Comparison of ENCODE assay signal across 18 mouse cellular contexts in genomic region chr9:22001633-22002032, GRCm38 (mm10). TPM values are rescaled to one million over a fixed set of nuclear protein-coding genes. Genes with fewer than 3 reads are reported as not detected.
DNase-seq lines count a peak whose midpoint lies in the region; ATAC-seq and TF ChIP-seq lines count a peak whose summit lies in the region.
"Had no signal": no experiment of that assay in that cellular context is flagged by ENCODE, and none has a peak within 500 bp of the region (broad histone marks: within the 10 kb centered on the region; RNA-seq: fewer than 3 reads in every experiment).

No protein-coding gene starts in this region.

- H3K9me3 ChIP-seq in forebrain, embryonic 16.5 days (ENCODE audit: control insufficient read depth, low read length) = no peaks in the 10 kb centered on the region
- no peaks in the 10 kb centered on the region for H3K9me3 ChIP-seq in hindbrain, postnatal 0 days (ENCODE audit: low read length)
- H3K9me3 ChIP-seq in midbrain, postnatal 0 days (ENCODE audit: low read length) = no peaks in the 10 kb centered on the region

- no peak overlapping the region for H3K27ac ChIP-seq in left cerebral cortex, adult 2 months
- no peak overlapping the region for H3K27ac ChIP-seq in forebrain, embryonic 16.5 days (ENCODE audit: low read length)
- H3K27ac ChIP-seq in hindbrain, postnatal 0 days = peak overlapping the region; percentile 58; the same call in 1 of the 2 replicates
- H3K27ac ChIP-seq in midbrain, postnatal 0 days (ENCODE audit: low read depth, low read length) = no peak overlapping the region

- H3K36me3 ChIP-seq in forebrain, embryonic 16.5 days (ENCODE audit: control insufficient read depth, insufficient read depth) = peaks cover 11% of the 10 kb centered on the region
- H3K36me3 ChIP-seq in hindbrain, postnatal 0 days (ENCODE audit: insufficient read depth, low read length) = peaks cover 18% of the 10 kb centered on the region
- peaks cover 12% of the 10 kb centered on the region for H3K36me3 ChIP-seq in midbrain, postnatal 0 days (ENCODE audit: insufficient read depth, low read length)

- H3K4me1 ChIP-seq in forebrain, embryonic 16.5 days (replicated peaks; ENCODE audit: control insufficient read depth, insufficient read depth, low read length) = peaks cover 32% of the 10 kb centered on the region
- H3K4me1 ChIP-seq in hindbrain, postnatal 0 days (ENCODE audit: insufficient read depth, low read length) = peaks cover 11% of the 10 kb centered on the region
- peaks cover 11% of the 10 kb centered on the region; the same call in 1 of the 2 replicates for H3K4me1 ChIP-seq in midbrain, postnatal 0 days (ENCODE audit: insufficient read depth, low read length)

- no peak overlapping the region for H3K9ac ChIP-seq in forebrain, embryonic 16.5 days (replicated peaks; ENCODE audit: low read depth, low read length)
- H3K9ac ChIP-seq in hindbrain, postnatal 0 days (replicated peaks; ENCODE audit: low read length) = no peak overlapping the region
- no peak overlapping the region for H3K9ac ChIP-seq in midbrain, postnatal 0 days (replicated peaks; ENCODE audit: low read length, poor library complexity, severe bottlenecking)

- ATAC-seq in forebrain, embryonic 16.5 days = no peak
- ATAC-seq in hindbrain, postnatal 0 days = no peak
- ATAC-seq in midbrain, postnatal 0 days (ENCODE audit: low FRiP score) = no peak

- no peak for DNase-seq in left cerebral cortex, adult 2 months (ENCODE audit: extremely low spot score in 1 of 2, low spot score in 2 of 2)
- no peak for DNase-seq in left cerebral cortex, adult 11 months (ENCODE audit: low spot score)
- no peak for DNase-seq in hindbrain, postnatal 0 days (ENCODE audit: low spot score)
- no peak for DNase-seq in midbrain, postnatal 0 days (ENCODE audit: low spot score)
- DNase-seq in T-cell, adult 2 months (ENCODE audit: low spot score) = no peak
- no peak for DNase-seq in thymus, postnatal 36 days
- DNase-seq: adrenal gland, postnatal 25 days; cerebellum, adult 8-10 months; heart, adult 11 months; heart, postnatal 10 days; kidney, adult 2 months; left cerebral cortex, postnatal 4 days; lung, adult 18-20 months; thymus, adult 2 months had no signal

- intact Hi-C loops in left cerebral cortex, adult 2 months (cut with DNase I) = loop anchor here (2.0 kb wide), 1 partner anchor 39 kb away; the partner anchor contains the start of gene Epor

- no peaks in the 10 kb centered on the region for H3K27me3 ChIP-seq in forebrain, embryonic 16.5 days (replicated peaks; ENCODE audit: control insufficient read depth, insufficient read depth, low read length)
- H3K27me3 ChIP-seq in hindbrain, postnatal 0 days (ENCODE audit: insufficient read depth, low read length) = no peaks in the 10 kb centered on the region
- no peaks in the 10 kb centered on the region for H3K27me3 ChIP-seq in midbrain, postnatal 0 days (ENCODE audit: insufficient read depth, low read length)
- H3K27me3 ChIP-seq: Patski had no signal

- H3K4me3 ChIP-seq in left cerebral cortex, adult 2 months = peak overlapping the region; percentile 50
- no peak overlapping the region for H3K4me3 ChIP-seq in forebrain, embryonic 16.5 days (replicated peaks; ENCODE audit: low read length)
- H3K4me3 ChIP-seq in hindbrain, postnatal 0 days (ENCODE audit: low read length) = no peak overlapping the region
- H3K4me3 ChIP-seq in midbrain, postnatal 0 days (ENCODE audit: low read depth, low read length) = peak overlapping the region; percentile 33; the same call in 1 of the 2 replicates

- 82% methylated on average over 4 of the region's 4 CpGs for WGBS in forebrain, embryonic 16.5 days
- WGBS in hindbrain, postnatal 0 days = 83% methylated on average over 4 of the region's 4 CpGs
- 83% methylated on average over 4 of the region's 4 CpGs for WGBS in midbrain, postnatal 0 days

- peak; percentile 13; the same call in 1 of the 2 replicates for TF ChIP-seq CTCF in left cerebral cortex, adult 2 months (IDR thresholded peaks at IDR 0.05)
- peak; percentile 40 for TF ChIP-seq CTCF in hindbrain, postnatal 0 days (IDR thresholded peaks at IDR 0.05; ENCODE audit: low read depth)
- TF ChIP-seq CTCF in midbrain, postnatal 0 days (IDR thresholded peaks at IDR 0.05) = peak; percentile 38; the same call in 1 of the 2 replicates

- H3K4me2 ChIP-seq in forebrain, embryonic 16.5 days (ENCODE audit: low read length) = peak overlapping the region; percentile 59; the same call in 1 of the 2 replicates
- peak overlapping the region; percentile 63 for H3K4me2 ChIP-seq in hindbrain, postnatal 0 days (ENCODE audit: low read depth, low read length)
- peak overlapping the region; percentile 72; the same call in 1 of the 2 replicates for H3K4me2 ChIP-seq in midbrain, postnatal 0 days (ENCODE audit: low read depth, low read length, poor library complexity, severe bottlenecking)

RNA-seq across cellular contexts. Expression of gene Ccdc151, which starts 0.8 kb away (rescaled TPM):
- 10 to 100 TPM in 1 of 2 experiments, 1 to 10 TPM in 1; 9.3 to 10.7 TPM for total RNA-seq in left cerebral cortex, adult 2 months (2021)
- 3.6 and 5.2 TPM in 2 replicates for polyA plus RNA-seq in forebrain, embryonic 16.5 days (2015; fragmentation: Nextera tagmentation; extraction: Ambion mirVana)
- 3.3 and 6.0 TPM in 2 replicates for total RNA-seq in hindbrain, postnatal 0 days (2014; rRNA removed)
- 4.2 and 4.6 TPM in 2 replicates for polyA plus RNA-seq in hindbrain, postnatal 0 days (2015; fragmentation: Nextera tagmentation; extraction: Ambion mirVana)
- total RNA-seq in midbrain, postnatal 0 days (2014; rRNA removed) = 4.3 and 5.8 TPM in 2 replicates
- 5.0 and 5.1 TPM in 2 replicates for polyA plus RNA-seq in midbrain, postnatal 0 days (2015; fragmentation: Nextera tagmentation; extraction: Ambion mirVana)
- total RNA-seq: heart, postnatal 10 days; monocyte, adult 5-6 weeks had no signal
- polyA plus RNA-seq: spleen, adult 2 months had no signal

RNA-seq across cellular contexts. Expression of gene Prkcsh, which starts 1.0 kb away (rescaled TPM):
- total RNA-seq in left cerebral cortex, adult 2 months (2021) = 100 to 1,000 TPM in 1 of 2 experiments, 10 to 100 TPM in 1; 85.9 to 104 TPM
- 90.0 and 93.9 TPM in 2 replicates for polyA plus RNA-seq in forebrain, embryonic 16.5 days (2015; fragmentation: Nextera tagmentation; extraction: Ambion mirVana)
- 84.9 and 89.7 TPM in 2 replicates for total RNA-seq in hindbrain, postnatal 0 days (2014; rRNA removed)
- polyA plus RNA-seq in hindbrain, postnatal 0 days (2015; fragmentation: Nextera tagmentation; extraction: Ambion mirVana) = 67.5 and 69.7 TPM in 2 replicates
- total RNA-seq in midbrain, postnatal 0 days (2014; rRNA removed) = 71.9 and 85.8 TPM in 2 replicates
- polyA plus RNA-seq in midbrain, postnatal 0 days (2015; fragmentation: Nextera tagmentation; extraction: Ambion mirVana) = 62.8 and 64.9 TPM in 2 replicates

RNA-seq across cellular contexts. Expression of gene Rgl3, which starts 12.4 kb away (rescaled TPM):
- 1 to 10 TPM; 2.1 to 3.1 TPM for total RNA-seq in left cerebral cortex, adult 2 months (2021)
- polyA plus RNA-seq in forebrain, embryonic 16.5 days (2015; fragmentation: Nextera tagmentation; extraction: Ambion mirVana) = 0.76 and 1.5 TPM in 2 replicates
- 4.2 and 5.1 TPM in 2 replicates for total RNA-seq in hindbrain, postnatal 0 days (2014; rRNA removed)
- 2.5 and 3.5 TPM in 2 replicates for polyA plus RNA-seq in hindbrain, postnatal 0 days (2015; fragmentation: Nextera tagmentation; extraction: Ambion mirVana)
- 0.76 and 2.8 TPM in 2 replicates for total RNA-seq in midbrain, postnatal 0 days (2014; rRNA removed)
- polyA plus RNA-seq in midbrain, postnatal 0 days (2015; fragmentation: Nextera tagmentation; extraction: Ambion mirVana) = 0.85 and 1.1 TPM in 2 replicates

RNA-seq across cellular contexts. Expression of gene Epor, which starts 38.3 kb away (rescaled TPM):
- 10 to 100 TPM; 10.2 to 12.1 TPM for total RNA-seq in left cerebral cortex, adult 2 months (2021)
- 1.6 and 1.8 TPM in 2 replicates for polyA plus RNA-seq in forebrain, embryonic 16.5 days (2015; fragmentation: Nextera tagmentation; extraction: Ambion mirVana)
- 0.89 and 1.7 TPM in 2 replicates for total RNA-seq in hindbrain, postnatal 0 days (2014; rRNA removed)
- 2.3 TPM in 2 replicates for polyA plus RNA-seq in hindbrain, postnatal 0 days (2015; fragmentation: Nextera tagmentation; extraction: Ambion mirVana)
- total RNA-seq in midbrain, postnatal 0 days (2014; rRNA removed) = 2.7 TPM in 1 of 2 replicates, not detected in the other
- 1.7 and 1.9 TPM in 2 replicates for polyA plus RNA-seq in midbrain, postnatal 0 days (2015; fragmentation: Nextera tagmentation; extraction: Ambion mirVana)
- total RNA-seq: monocyte, adult 5-6 weeks had no signal

RNA-seq across cellular contexts. Expression of gene Swsap1, which starts 46.1 kb away (rescaled TPM):
- 10 to 100 TPM; 12.7 to 14.0 TPM for total RNA-seq in left cerebral cortex, adult 2 months (2021)
- polyA plus RNA-seq in forebrain, embryonic 16.5 days (2015; fragmentation: Nextera tagmentation; extraction: Ambion mirVana) = 9.0 and 12.5 TPM in 2 replicates
- 27.8 and 35.8 TPM in 2 replicates for total RNA-seq in hindbrain, postnatal 0 days (2014; rRNA removed)
- polyA plus RNA-seq in hindbrain, postnatal 0 days (2015; fragmentation: Nextera tagmentation; extraction: Ambion mirVana) = 8.0 and 9.0 TPM in 2 replicates
- total RNA-seq in midbrain, postnatal 0 days (2014; rRNA removed) = 33.7 and 38.6 TPM in 2 replicates
- polyA plus RNA-seq in midbrain, postnatal 0 days (2015; fragmentation: Nextera tagmentation; extraction: Ambion mirVana) = 7.1 and 8.0 TPM in 2 replicates

Comparison
In these comparisons a context has a peak if more than half of its experiments do, and no peak if none do; other contexts are left out.
1. H3K4me3 ChIP-seq: peak in left cerebral cortex, adult 2 months (single experiment) and midbrain, postnatal 0 days (single experiment); none in forebrain, embryonic 16.5 days (single experiment) and hindbrain, postnatal 0 days (single experiment).
2. Peak in every context shown above with its lines, with median percentiles within 50 percentile points of each other: CTCF ChIP-seq and H3K4me2 ChIP-seq.